Mouse (Mus musculus): ENCODE results near the gene Tnnt3. TPM values are rescaled to one million over a fixed set of nuclear protein-coding genes. Genes with fewer than 3 reads are reported as not detected.

Gene Tnnt3
- total and polyA plus RNA-seq, 3 experiments = not detected

- TF ChIP-seq CHD1 (IDR thresholded peaks at IDR 0.05; ENCODE audit: low read depth, low read length) (no peak), MXI1 (IDR thresholded peaks at IDR 0.05; ENCODE audit: low read depth, low read length) (no peak), ZKSCAN1 (IDR thresholded peaks at IDR 0.05; ENCODE audit: low read depth, low read length) (no peak), POLR2AphosphoS2 (IDR thresholded peaks at IDR 0.05; ENCODE audit: low read length) (no peak), NELFE (IDR thresholded peaks at IDR 0.05; ENCODE audit: low read depth, low read length) (no peak), ZC3H11A (IDR thresholded peaks at IDR 0.05; ENCODE audit: low read depth, low read length) (no peak), MAX (IDR thresholded peaks at IDR 0.05; ENCODE audit: low read length) (no peak), HCFC1 (IDR thresholded peaks at IDR 0.05; ENCODE audit: low read depth, low read length) (no peak), POLR2AphosphoS5 (IDR thresholded peaks at IDR 0.05; ENCODE audit: borderline replicate concordance, low read depth, low read length) (no peak), MAFK (IDR thresholded peaks at IDR 0.05; ENCODE audit: borderline replicate concordance, low read depth, low read length) (no peak), SIN3A (IDR thresholded peaks at IDR 0.05; ENCODE audit: low read length) (no peak), UBTF (IDR thresholded peaks at IDR 0.05; ENCODE audit: borderline replicate concordance, insufficient read depth, low read depth, low read length) (no peak)
- H3K9me3 ChIP-seq (replicated peaks; ENCODE audit: insufficient read depth, low read length) = no peaks in the 10 kb centered on the region
- H3K9ac ChIP-seq (ENCODE audit: control insufficient read depth, low read depth, low read length, poor library complexity, severe bottlenecking) = no peak overlapping the region
- no peak overlapping the region for H3K27ac ChIP-seq (ENCODE audit: control insufficient read depth, low read depth, low read length)
- DNase-seq (ENCODE audit: low read depth, low spot score) = no peak
- H3K79me2 ChIP-seq (ENCODE audit: control insufficient read depth, insufficient read depth, low read length, poor library complexity) = no peaks in the 10 kb centered on the region
- H3K27me3 ChIP-seq (ENCODE audit: control insufficient read depth in 1 of 2, insufficient read depth in 2 of 2, low read length in 2 of 2) = peaks cover 0 to 6% of the 10 kb centered on the region in 2 experiments; a peak in 2 of 4 replicates
- no peaks in the 10 kb centered on the region for H3K36me3 ChIP-seq (ENCODE audit: control insufficient read depth in 1 of 2, insufficient read depth in 2 of 2, low read length in 2 of 2)
- H3K4me3 ChIP-seq (ENCODE audit: control insufficient read depth in 1 of 2, insufficient read depth in 1 of 2, low read depth in 2 of 2, low read length in 2 of 2) = no peak overlapping the region
- H3K4me1 ChIP-seq (ENCODE audit: control insufficient read depth in 1 of 2, insufficient read depth in 2 of 2, low read length in 2 of 2) = no peaks in the 10 kb centered on the region
Observed at GRCm38 (mm10) chr7:142510021-142510777, 11.6 kb downstream of the Tnnt3 start.

DNA sequence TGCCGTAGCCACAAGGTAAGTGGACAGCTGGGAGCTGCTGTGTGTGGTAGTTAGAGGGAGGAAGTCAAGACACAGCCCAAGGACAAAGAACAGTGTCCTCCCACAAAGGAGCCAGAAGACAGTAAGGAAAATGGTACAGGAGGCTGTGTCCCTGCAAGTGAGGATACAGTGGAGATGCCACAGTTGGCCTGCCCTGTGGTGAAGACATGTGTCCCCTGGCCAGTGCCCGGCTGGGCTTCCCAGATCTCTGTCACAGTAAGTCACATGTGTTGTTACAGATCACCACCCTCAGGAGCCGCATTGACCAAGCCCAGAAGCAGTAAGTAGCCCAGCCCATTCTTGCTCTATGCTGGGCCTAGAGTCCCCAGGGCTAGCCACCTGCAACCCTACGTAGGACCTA lies 15.4 kb downstream of the Tnnt3 start:
- H3K4me1 ChIP-seq (ENCODE audit: control insufficient read depth in 1 of 2, insufficient read depth in 2 of 2, low read length in 2 of 2) = no peaks in the 10 kb centered on the region
- no peaks in the 10 kb centered on the region for H3K36me3 ChIP-seq (ENCODE audit: control insufficient read depth in 1 of 2, insufficient read depth in 2 of 2, low read length in 2 of 2)
- H3K9ac ChIP-seq (ENCODE audit: control insufficient read depth, low read depth, low read length, poor library complexity, severe bottlenecking) = no peak overlapping the region
- H3K27ac ChIP-seq (ENCODE audit: control insufficient read depth, low read depth, low read length) = no peak overlapping the region
- peaks cover 2 to 7% of the 10 kb centered on the region in 2 experiments; a peak in 3 of 4 replicates for H3K27me3 ChIP-seq (ENCODE audit: control insufficient read depth in 1 of 2, insufficient read depth in 2 of 2, low read length in 2 of 2)
- DNase-seq (ENCODE audit: low read depth, low spot score) = no peak
- H3K4me3 ChIP-seq (ENCODE audit: control insufficient read depth in 1 of 2, insufficient read depth in 1 of 2, low read depth in 2 of 2, low read length in 2 of 2) = no peak overlapping the region
- TF ChIP-seq E2F4 (IDR thresholded peaks at IDR 0.05; ENCODE audit: borderline replicate concordance, low read depth, low read length) (no peak), TAL1 (IDR thresholded peaks at IDR 0.05; ENCODE audit: low read length) (no peak), ZMIZ1 (IDR thresholded peaks at IDR 0.05; ENCODE audit: low read depth, low read length) (no peak), MAX (IDR thresholded peaks at IDR 0.05; ENCODE audit: low read length) (no peak), GATA1 (IDR thresholded peaks at IDR 0.05; ENCODE audit: low read depth, low read length) (no peak), KAT2A (conservative IDR thresholded peaks at IDR 0.05; ENCODE audit: low read depth, low read length) (no peak), ZKSCAN1 (IDR thresholded peaks at IDR 0.05; ENCODE audit: low read depth, low read length) (no peak), JUND (IDR thresholded peaks at IDR 0.05; ENCODE audit: low read depth, low read length) (no peak), HCFC1 (IDR thresholded peaks at IDR 0.05; ENCODE audit: low read depth, low read length) (no peak), SIN3A (IDR thresholded peaks at IDR 0.05; ENCODE audit: low read length) (no peak), USF2 (IDR thresholded peaks at IDR 0.05; ENCODE audit: borderline replicate concordance in 1 of 2, insufficient read depth in 1 of 2, low read depth in 1 of 2, low read length in 2 of 2) (no peak), MYB (IDR thresholded peaks at IDR 0.05; ENCODE audit: low read depth, low read length) (no peak), ZNF384 (IDR thresholded peaks at IDR 0.05; ENCODE audit: low read depth, low read length) (no peak), MAFK (IDR thresholded peaks at IDR 0.05; ENCODE audit: borderline replicate concordance, low read depth, low read length) (no peak), CHD1 (IDR thresholded peaks at IDR 0.05; ENCODE audit: low read depth, low read length) (no peak), UBTF (IDR thresholded peaks at IDR 0.05; ENCODE audit: borderline replicate concordance, insufficient read depth, low read depth, low read length) (no peak)
- H3K9me3 ChIP-seq (replicated peaks; ENCODE audit: insufficient read depth, low read length) = no peaks in the 10 kb centered on the region
- no peaks in the 10 kb centered on the region for H3K79me2 ChIP-seq (ENCODE audit: control insufficient read depth, insufficient read depth, low read length, poor library complexity)
